Mouse (Mus musculus): ENCODE data around the gene Slc29a1. TPM values are rescaled to one million over a fixed set of nuclear protein-coding genes. Genes with fewer than 3 reads are reported as not detected.
"Not testable (repeated sequence)": the region's sequence is repeated elsewhere in the genome, so short reads cannot be mapped to it uniquely, and the experiment has no call there.

Slc29a1 gene
- polyA plus RNA-seq, 1 experiment from 2014 or later: 137 TPM

DNA sequence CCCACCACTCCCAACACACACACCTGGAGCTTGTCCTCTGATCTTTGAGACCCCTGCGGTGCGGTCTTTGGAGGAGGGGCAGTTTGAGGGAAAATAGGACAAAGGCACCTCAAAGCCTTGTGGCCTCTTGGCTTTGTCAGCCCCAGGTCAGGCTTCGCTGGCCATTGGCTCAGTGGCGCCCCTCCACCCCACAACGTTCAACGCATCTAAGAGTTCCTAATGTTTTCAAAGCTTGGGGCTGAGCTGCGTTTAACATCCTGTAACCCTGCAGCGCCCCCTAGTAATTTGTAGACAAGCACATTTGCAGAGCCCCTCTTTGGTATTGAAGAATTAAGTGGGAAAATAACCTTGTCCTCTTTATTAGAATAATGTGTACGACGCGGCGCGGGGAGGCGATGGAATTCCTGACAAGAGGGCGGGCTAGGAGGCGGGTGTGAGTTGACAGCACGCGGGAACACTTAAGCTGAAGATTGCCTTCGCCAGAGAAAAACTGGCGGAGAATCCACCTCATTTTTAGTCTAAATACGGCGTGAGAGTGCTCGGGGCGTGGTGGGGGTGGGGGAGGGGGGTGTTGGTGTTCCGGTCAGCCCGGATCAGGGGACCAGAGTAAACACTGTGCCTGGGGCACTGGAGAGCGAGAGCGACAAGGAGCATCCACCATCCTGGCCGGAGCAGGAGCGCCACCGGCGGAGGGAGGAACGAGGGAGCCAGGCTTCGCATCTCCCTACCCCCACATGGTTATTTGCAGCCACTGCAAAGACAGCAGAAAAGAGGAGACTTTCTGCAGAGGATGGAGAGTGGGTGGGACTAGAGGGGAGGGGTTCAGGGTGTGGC, 30.7 kb upstream of the Slc29a1 start:
- ATAC-seq (replicated peaks; ENCODE audit: extremely low read depth, insufficient read depth, low FRiP score): peak; percentile 58; the same call in 1 of the 2 replicates
- Histone ChIP-seq H3K27me3 (ENCODE audit: control insufficient read depth, insufficient read depth, low read length) (no peaks in the 10 kb centered on the region), H3K36me3 (ENCODE audit: control insufficient read depth, insufficient read depth) (no peaks in the 10 kb centered on the region), H3K4me2 (ENCODE audit: low read depth, low read length) (peak overlapping the region; percentile 82), H3K27ac (ENCODE audit: low read length) (peak overlapping the region; percentile 71), H3K4me1 (ENCODE audit: control insufficient read depth, insufficient read depth, low read length) (peaks cover 16% of the 10 kb centered on the region), H3K4me3 (ENCODE audit: low read length) (peak overlapping the region; percentile 51), H3K9me3 (replicated peaks; ENCODE audit: control insufficient read depth, low read length) (no peaks in the 10 kb centered on the region), H3K9ac (ENCODE audit: low read length) (peak overlapping the region; percentile 68)
- 3% methylated on average over 34 of the region's 34 CpGs for WGBS

DNA sequence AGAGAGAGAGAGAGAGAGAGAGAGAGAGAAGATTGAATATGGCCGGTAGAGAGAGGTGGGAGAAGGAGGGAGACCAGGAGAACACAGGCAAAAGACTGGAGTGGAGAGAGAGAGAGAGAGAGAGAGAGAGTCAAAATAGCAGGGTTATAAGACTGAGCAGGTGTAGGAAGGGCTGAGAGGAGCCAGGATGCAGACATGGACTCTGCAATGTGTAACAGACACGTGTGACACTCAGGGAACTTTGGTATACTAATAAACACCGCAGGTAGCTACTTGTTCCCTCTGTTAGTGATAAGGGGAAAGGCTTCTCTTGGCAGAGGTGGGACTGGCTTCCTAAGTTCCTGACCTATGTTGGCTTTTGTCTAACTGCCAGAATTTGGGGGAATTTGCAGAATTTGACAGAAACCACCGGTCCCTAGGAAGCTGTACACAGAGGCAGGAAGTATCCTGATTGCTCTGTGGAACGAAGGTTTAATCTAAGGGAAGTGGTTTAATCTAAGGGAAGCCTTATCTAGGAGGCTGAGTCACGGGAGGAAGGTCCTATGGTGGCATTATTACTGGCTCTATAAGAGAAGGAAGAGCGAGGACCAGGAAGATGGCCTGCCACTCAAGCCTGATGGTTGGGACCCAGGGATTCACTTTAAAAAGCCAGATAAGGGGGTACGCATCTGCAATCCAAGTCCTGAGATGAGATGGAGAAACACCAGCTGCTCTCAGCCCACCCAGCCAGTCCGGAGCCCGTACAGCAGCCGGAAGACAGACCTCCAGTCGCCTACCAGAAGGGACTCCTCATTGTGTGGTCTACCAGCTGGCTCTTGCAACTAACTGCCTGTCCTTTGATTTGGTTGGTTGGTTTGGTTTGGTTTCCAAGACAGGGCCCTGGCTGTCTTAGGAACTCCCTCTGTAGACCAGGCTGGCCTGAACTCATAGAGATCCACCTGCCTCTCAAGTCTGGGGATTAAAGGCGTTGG, 29.8 kb upstream of the Slc29a1 start:
- Histone ChIP-seq H3K9ac (ENCODE audit: low read length) (no peak overlapping the region; the same call in 1 of the 2 replicates), H3K9me3 (replicated peaks; ENCODE audit: control insufficient read depth, low read length) (no peaks in the 10 kb centered on the region), H3K36me3 (ENCODE audit: control insufficient read depth, insufficient read depth) (no peaks in the 10 kb centered on the region), H3K27me3 (ENCODE audit: control insufficient read depth, insufficient read depth, low read length) (no peaks in the 10 kb centered on the region), H3K4me2 (ENCODE audit: low read depth, low read length) (peak overlapping the region; percentile 82), H3K4me3 (ENCODE audit: low read length) (no peak overlapping the region; the same call in 1 of the 2 replicates), H3K4me1 (ENCODE audit: control insufficient read depth, insufficient read depth, low read length) (peaks cover 16% of the 10 kb centered on the region), H3K27ac (ENCODE audit: low read length) (peak overlapping the region; percentile 71)
- WGBS: 47% methylated on average over 13 of the region's 13 CpGs
- peak; percentile 7; the same call in 1 of the 2 replicates for ATAC-seq (replicated peaks; ENCODE audit: extremely low read depth, insufficient read depth, low FRiP score)

DNA sequence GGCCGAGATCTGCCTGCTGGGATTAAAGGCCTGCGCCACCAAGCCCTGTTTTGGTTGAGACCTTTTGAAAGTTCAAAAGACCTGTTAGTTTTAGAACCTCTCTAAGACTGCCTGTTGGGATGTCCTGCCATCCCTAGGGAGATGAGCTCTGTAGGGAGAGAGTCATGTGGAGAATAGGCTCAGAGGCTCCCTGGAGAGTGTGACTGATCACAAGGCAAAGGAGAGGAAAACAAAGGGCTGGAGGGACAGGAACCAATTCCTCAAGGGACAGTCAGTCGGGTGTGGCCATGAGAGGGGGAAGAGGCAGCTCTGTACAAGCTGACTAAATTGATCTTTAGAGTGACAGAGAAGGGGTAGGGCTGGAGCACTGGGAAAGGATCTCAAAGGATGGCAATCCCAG, 28.8 kb upstream of the Slc29a1 start:
- H3K9me3 ChIP-seq (replicated peaks; ENCODE audit: control insufficient read depth, low read length): no peaks in the 10 kb centered on the region
- no peak for ATAC-seq (replicated peaks; ENCODE audit: extremely low read depth, insufficient read depth, low FRiP score)
- no peaks in the 10 kb centered on the region for H3K27me3 ChIP-seq (ENCODE audit: control insufficient read depth, insufficient read depth, low read length)
- WGBS: 37% methylated on average over 3 of the region's 3 CpGs
- no peak overlapping the region for H3K9ac ChIP-seq (ENCODE audit: low read length)
- no peak overlapping the region for H3K4me3 ChIP-seq (ENCODE audit: low read length)
- no peaks in the 10 kb centered on the region for H3K36me3 ChIP-seq (ENCODE audit: control insufficient read depth, insufficient read depth)
- peaks cover 16% of the 10 kb centered on the region for H3K4me1 ChIP-seq (ENCODE audit: control insufficient read depth, insufficient read depth, low read length)
- H3K4me2 ChIP-seq (ENCODE audit: low read depth, low read length): no peak overlapping the region
- no peak overlapping the region for H3K27ac ChIP-seq (ENCODE audit: low read length)

DNA sequence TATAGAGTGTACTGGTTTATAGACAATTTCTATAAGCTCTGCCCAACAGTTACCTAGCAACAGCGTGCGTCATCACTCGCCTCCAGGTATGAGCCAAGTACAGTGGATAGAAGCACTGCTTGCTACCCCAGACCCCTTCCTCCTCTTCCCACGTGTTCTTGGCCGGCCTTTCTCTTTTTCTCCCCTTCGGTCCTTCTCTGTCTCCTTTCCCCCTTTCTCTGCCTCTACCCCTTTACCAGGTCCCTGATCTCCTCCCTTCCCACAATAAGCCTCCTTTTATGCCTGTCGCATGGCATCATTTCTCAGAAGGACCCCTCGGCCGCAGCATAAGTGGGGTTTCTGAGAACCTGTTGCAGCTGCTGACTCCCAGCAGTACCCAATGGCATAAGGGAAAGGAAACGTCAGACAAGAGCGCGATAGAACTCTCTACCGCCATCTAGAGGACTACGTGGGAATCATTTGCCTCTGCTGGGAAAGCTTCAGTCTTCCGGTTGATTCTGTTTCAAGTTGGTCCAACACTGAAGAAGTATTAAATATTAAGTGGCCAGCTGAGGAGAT, 27.2 kb upstream of the Slc29a1 start:
- Histone ChIP-seq H3K9me3 (replicated peaks; ENCODE audit: control insufficient read depth, low read length) (no peaks in the 10 kb centered on the region), H3K27me3 (ENCODE audit: control insufficient read depth, insufficient read depth, low read length) (no peaks in the 10 kb centered on the region), H3K36me3 (ENCODE audit: control insufficient read depth, insufficient read depth) (no peaks in the 10 kb centered on the region), H3K9ac (ENCODE audit: low read length) (peak overlapping the region; percentile 35), H3K4me1 (ENCODE audit: control insufficient read depth, insufficient read depth, low read length) (peaks cover 16% of the 10 kb centered on the region), H3K4me2 (ENCODE audit: low read depth, low read length) (peak overlapping the region; percentile 57), H3K27ac (ENCODE audit: low read length) (no peak overlapping the region), H3K4me3 (ENCODE audit: low read length) (0 out of 2 replicates have a peak overlapping the region, but pooled peaks have one; percentile 13)
- peak; percentile 39; the same call in 1 of the 2 replicates for ATAC-seq (replicated peaks; ENCODE audit: extremely low read depth, insufficient read depth, low FRiP score)
- WGBS: 23% methylated on average over 15 of the region's 15 CpGs

DNA sequence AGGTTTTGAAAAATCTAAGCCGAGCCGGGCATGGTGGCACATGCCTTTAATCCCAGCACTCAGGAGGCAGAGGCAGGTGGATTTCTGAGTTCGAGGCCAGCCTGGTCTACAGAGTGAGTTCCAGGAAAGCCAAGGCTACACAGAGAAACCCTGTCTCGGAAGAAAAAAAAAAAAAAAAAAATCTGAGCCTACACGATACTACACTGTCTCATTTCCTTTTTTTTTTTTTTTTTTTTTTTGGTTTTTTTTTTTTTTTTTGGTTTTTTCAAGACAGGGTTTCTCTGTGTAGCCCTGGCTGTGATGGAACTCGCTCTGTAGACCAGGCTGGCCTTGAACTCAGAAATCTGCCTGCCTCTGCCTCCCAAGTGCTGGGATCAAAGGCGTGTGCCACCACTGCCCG, 24.0 kb upstream of the Slc29a1 start:
- not testable (repeated sequence) for H3K27me3 ChIP-seq (ENCODE audit: control insufficient read depth, insufficient read depth, low read length); H3K9ac ChIP-seq (ENCODE audit: low read length); H3K27ac ChIP-seq (ENCODE audit: low read length); H3K4me2 ChIP-seq (ENCODE audit: low read depth, low read length); ATAC-seq (replicated peaks; ENCODE audit: extremely low read depth, insufficient read depth, low FRiP score); H3K36me3 ChIP-seq (ENCODE audit: control insufficient read depth, insufficient read depth); H3K4me3 ChIP-seq (ENCODE audit: low read length); H3K9me3 ChIP-seq (replicated peaks; ENCODE audit: control insufficient read depth, low read length)
- peaks cover 13% of the 10 kb centered on the region for H3K4me1 ChIP-seq (ENCODE audit: control insufficient read depth, insufficient read depth, low read length)
- 83% methylated on average over 8 of the region's 8 CpGs for WGBS

DNA sequence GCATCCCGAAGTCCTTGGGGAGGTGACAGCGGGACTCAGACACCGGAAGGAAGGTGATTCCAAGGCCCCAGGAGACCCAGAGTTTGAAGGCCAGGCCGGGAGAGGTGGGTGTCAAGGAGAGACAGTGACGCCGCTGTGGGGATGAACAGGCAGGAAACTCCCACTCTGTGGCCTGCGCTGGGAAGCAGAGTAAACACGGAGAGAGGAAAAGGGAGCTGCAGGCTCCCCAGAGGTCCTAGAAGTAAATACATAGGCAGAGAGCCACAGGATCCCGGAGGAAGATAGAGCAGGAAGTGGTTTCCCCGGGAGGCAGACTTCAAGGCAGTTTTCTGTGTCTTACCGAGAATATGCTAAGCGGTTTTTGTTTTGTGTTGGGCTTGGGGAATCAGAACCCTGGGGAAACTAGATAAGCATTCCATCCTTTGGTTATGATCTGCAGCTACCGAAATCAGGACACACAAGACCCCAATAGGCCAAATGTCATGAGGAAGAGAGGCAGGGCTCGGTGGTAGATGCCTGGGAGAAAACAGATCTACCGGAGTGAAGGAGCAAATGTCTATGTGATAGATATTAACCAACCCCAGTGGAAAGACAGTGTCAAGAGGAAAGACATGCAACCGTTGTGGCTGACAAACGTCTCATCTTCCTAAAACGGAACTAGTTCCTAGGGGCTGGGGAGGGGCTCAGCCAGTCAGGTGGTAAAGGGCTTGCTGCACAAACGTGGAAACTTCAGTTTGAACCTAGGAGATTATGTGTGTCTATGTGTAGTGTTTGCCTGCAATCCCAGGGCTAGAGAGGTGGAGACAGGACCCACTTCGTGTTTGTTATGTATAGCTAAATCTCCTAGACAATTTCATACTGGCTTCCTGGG, 20.2 kb upstream of the Slc29a1 start:
- ATAC-seq (replicated peaks; ENCODE audit: extremely low read depth, insufficient read depth, low FRiP score): peak; percentile 67
- peak overlapping the region; percentile 59 for H3K9ac ChIP-seq (ENCODE audit: low read length)
- peak overlapping the region; percentile 57 for H3K4me2 ChIP-seq (ENCODE audit: low read depth, low read length)
- H3K9me3 ChIP-seq (replicated peaks; ENCODE audit: control insufficient read depth, low read length): no peaks in the 10 kb centered on the region
- no peaks in the 10 kb centered on the region for H3K36me3 ChIP-seq (ENCODE audit: control insufficient read depth, insufficient read depth)
- H3K27me3 ChIP-seq (ENCODE audit: control insufficient read depth, insufficient read depth, low read length): no peaks in the 10 kb centered on the region
- WGBS: 17% methylated on average over 20 of the region's 20 CpGs
- peaks cover 10% of the 10 kb centered on the region; the same call in 1 of the 2 replicates for H3K4me1 ChIP-seq (ENCODE audit: control insufficient read depth, insufficient read depth, low read length)
- peak overlapping the region; percentile 32 for H3K4me3 ChIP-seq (ENCODE audit: low read length)
- H3K27ac ChIP-seq (ENCODE audit: low read length): peak overlapping the region; percentile 87

DNA sequence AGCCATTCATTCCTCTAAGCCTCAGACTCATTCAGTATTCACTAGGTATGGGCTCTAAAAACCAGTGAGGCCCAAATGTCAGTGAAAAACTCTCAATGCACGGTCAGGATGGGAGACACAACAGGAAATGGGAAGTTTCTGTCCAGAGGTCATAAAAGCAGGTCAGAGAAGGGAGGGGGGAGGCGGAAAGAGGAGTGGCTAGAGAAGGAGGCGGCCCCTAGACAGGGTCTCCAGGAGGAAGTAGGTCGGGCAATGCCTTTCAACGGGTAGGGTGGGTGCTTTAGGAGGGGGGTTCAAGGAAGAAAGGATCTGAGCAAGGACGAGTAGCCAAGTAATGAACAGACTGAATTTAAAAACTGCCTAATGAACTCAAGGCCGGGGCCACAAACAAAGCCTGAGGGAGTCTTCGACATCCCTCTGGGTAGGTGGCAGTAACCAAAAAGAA, 19.6 kb upstream of the Slc29a1 start:
- H3K27ac ChIP-seq (ENCODE audit: low read length): peak overlapping the region; percentile 87
- no peaks in the 10 kb centered on the region for H3K9me3 ChIP-seq (replicated peaks; ENCODE audit: control insufficient read depth, low read length)
- peak; percentile 81 for ATAC-seq (replicated peaks; ENCODE audit: extremely low read depth, insufficient read depth, low FRiP score)
- H3K27me3 ChIP-seq (ENCODE audit: control insufficient read depth, insufficient read depth, low read length): no peaks in the 10 kb centered on the region
- H3K4me1 ChIP-seq (ENCODE audit: control insufficient read depth, insufficient read depth, low read length): peaks cover 10% of the 10 kb centered on the region; the same call in 1 of the 2 replicates
- H3K9ac ChIP-seq (ENCODE audit: low read length): peak overlapping the region; percentile 59
- WGBS: 20% methylated on average over 8 of the region's 8 CpGs
- peak overlapping the region; percentile 57 for H3K4me2 ChIP-seq (ENCODE audit: low read depth, low read length)
- H3K36me3 ChIP-seq (ENCODE audit: control insufficient read depth, insufficient read depth): no peaks in the 10 kb centered on the region
- peak overlapping the region; percentile 32 for H3K4me3 ChIP-seq (ENCODE audit: low read length)

DNA sequence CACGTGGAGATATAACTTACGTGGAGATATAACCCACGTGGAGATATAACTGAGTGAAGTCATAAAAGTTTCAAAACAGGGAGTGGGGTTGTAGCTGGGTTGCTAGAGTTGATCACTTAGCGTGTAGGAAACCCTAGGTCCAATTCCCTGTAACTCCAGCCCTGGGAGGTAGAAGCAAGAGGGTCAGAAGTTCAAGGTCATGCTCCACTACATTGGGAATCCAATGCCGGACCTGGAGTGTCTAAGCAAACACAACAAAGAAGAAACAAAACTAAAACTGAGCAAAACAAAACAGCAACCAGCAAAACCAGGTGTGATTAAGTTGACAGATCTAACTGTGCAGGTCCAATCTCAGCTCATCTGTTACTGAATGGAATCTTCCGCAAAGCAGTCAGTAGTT, 18.2 kb upstream of the Slc29a1 start:
- Histone ChIP-seq H3K4me3 (ENCODE audit: low read length) (no peak overlapping the region), H3K27ac (ENCODE audit: low read length) (no peak overlapping the region), H3K4me1 (ENCODE audit: control insufficient read depth, insufficient read depth, low read length) (peaks cover 10% of the 10 kb centered on the region; the same call in 1 of the 2 replicates), H3K9me3 (replicated peaks; ENCODE audit: control insufficient read depth, low read length) (no peaks in the 10 kb centered on the region), H3K27me3 (ENCODE audit: control insufficient read depth, insufficient read depth, low read length) (no peaks in the 10 kb centered on the region), H3K36me3 (ENCODE audit: control insufficient read depth, insufficient read depth) (no peaks in the 10 kb centered on the region), H3K9ac (ENCODE audit: low read length) (no peak overlapping the region), H3K4me2 (ENCODE audit: low read depth, low read length) (no peak overlapping the region)
- ATAC-seq (replicated peaks; ENCODE audit: extremely low read depth, insufficient read depth, low FRiP score): no peak
- WGBS: 86% methylated on average over 6 of the region's 6 CpGs

Measured in heart, embryonic 16.5 days (tissue).